Mouse (Mus musculus) liver, adult 10 weeks (tissue): ENCODE measurements around the gene Xpnpep3. TPM values are rescaled to one million over a fixed set of nuclear protein-coding genes. Genes with fewer than 3 reads are reported as not detected.

Source experiments
- polyA plus RNA-seq: library from polyadenylated mRNA; stranded (reverse); fragments of 350-450 nt; fragmentation: Illumina TruSeq; extraction: RNeasy Lipid Tissue Mini Kit (QIAGEN cat#74804); gene quantifications from one replicate; pipeline ENCODE4 v1.2.3, GENCODE M21; 2014; ENCODE audit warnings: low read depth, low replicate concordance

The Xpnpep3 gene
- polyA plus RNA-seq: 10.6 TPM

GRCm38 (mm10) chr15:81399638-81400315, at the start of gene Xpnpep3, which contains the start of gene St13:
Gene Xpnpep3, plus strand, starts transcription at chr15:81400138.
Gene St13, minus strand, starts transcription at chr15:81400077.

GRCm38 (mm10) chr15:81360345-81361021, 39.5 kb upstream of the Xpnpep3 start, which contains the start of gene Slc25a17:
Gene Slc25a17, minus strand, starts transcription at chr15:81360812.

GRCm38 (mm10) chr15:81408199-81408598, 8.3 kb downstream of the Xpnpep3 start, which contains the start of gene Dnajb7:
Gene Dnajb7, minus strand, starts transcription at chr15:81408299.

DNA sequence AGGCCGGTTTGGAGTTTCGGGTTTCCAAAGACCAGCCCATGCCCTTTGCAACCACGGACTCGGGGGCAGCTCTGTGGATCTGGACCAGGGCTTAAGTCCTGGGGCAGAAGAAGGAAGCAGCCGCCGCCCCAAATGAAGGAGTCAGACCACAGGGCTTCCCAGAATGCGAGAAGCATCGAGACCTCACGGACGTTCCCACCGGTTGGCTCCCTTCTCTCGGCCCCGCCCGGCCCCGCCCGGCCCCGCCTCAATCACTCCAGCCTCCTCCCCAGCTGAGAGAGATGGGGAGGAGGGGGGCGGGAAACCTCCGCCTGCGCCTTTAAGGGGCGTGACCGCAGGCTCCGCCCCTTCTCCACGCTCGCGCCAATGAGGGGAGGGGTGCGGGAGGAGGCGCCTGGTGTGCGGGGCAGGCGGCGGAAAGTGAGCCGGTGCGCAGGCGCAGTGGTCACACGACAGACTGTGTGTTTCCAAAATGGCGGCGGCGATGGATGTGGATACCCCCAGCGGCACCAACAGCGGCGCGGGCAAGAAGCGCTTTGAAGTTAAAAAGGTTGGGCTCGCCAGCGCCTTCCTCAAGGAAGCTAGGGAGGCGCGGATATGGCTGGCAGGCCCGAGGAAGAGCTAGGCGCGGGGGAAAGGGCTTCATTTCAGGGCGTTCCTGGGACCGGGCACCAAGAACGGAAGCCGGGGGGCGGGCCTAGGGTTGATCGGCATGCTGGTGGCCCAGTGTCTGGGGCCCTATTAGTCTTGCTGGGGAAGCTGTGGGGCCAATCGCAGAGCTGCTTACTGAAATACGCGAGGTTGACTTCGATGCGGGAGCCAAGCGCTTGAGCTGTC, 66.2 kb downstream of the Xpnpep3 start, which contains the start of gene Rbx1:
Gene Rbx1 (plus strand): TSS at position 396 of the 837 bp plus-strand sequence.

Other genes starting within 250 kb of the Xpnpep3 start
- gene Mrtfa, start 209.4 kb upstream of the Xpnpep3 start, polyA plus RNA-seq: 0.58 TPM
- not detected for gene Mchr1, start 164.6 kb upstream of the Xpnpep3 start, polyA plus RNA-seq
- gene Slc25a17, start 39.3 kb upstream of the Xpnpep3 start, polyA plus RNA-seq: 108 TPM
- 274 TPM for gene St13, start 61 bp upstream of the Xpnpep3 start, polyA plus RNA-seq
- 0.66 TPM for gene Dnajb7, start 8.2 kb downstream of the Xpnpep3 start, polyA plus RNA-seq
- gene Rbx1, start 66.2 kb downstream of the Xpnpep3 start, polyA plus RNA-seq: 49.2 TPM
- 16.8 TPM for gene Ep300, start 185.2 kb downstream of the Xpnpep3 start, polyA plus RNA-seq